Mouse (Mus musculus) left cerebral cortex, postnatal 25 days (tissue): ENCODE results near the gene Scyl1. TPM values are rescaled to one million over a fixed set of nuclear protein-coding genes. Genes with fewer than 3 reads are reported as not detected.

ENCODE experiments used
- DNase-seq, 2 experiments: peaks; one replicate each; pipeline ENCODE4 v3.0.0; 2022; ENCODE audit warnings: low spot score in 2 of 2, mixed read lengths in 1 of 2
- intact Hi-C: fragments of 180-260 bp; cut with DNase I; formaldehyde crosslinking; loops from one replicate; pipeline ENCODE4 v1.15.1; 2025
- total RNA-seq, 2 experiments: library from RNA; stranded (reverse); gene quantifications; 2 replicates each; pipeline ENCODE4 v1.2.3; 2021

Gene Scyl1
- total RNA-seq, 2 experiments from 2014 or later = 82.0 to 86.8 TPM

- intact Hi-C loops = no loop called here
- no peak for DNase-seq
Observed at GRCm38 (mm10) chr19:5751742-5752141, 19.5 kb downstream of the Scyl1 start.

- intact Hi-C loops = no loop called here
- no peak for DNase-seq
Observed at GRCm38 (mm10) chr19:5750951-5751350, 20.3 kb downstream of the Scyl1 start.

- intact Hi-C loops = no loop called here
- DNase-seq = peak in 1 of 2 experiments; percentile 65
Observed at GRCm38 (mm10) chr19:5749476-5749875, 21.7 kb downstream of the Scyl1 start.

- no peak for DNase-seq
- intact Hi-C loops = no loop called here
Observed at GRCm38 (mm10) chr19:5746907-5747363, 24.3 kb downstream of the Scyl1 start.

- DNase-seq = no peak
- intact Hi-C loops = no loop called here
Observed at GRCm38 (mm10) chr19:5745756-5746710, 25.2 kb downstream of the Scyl1 start.

- DNase-seq = no peak
- intact Hi-C loops = no loop called here
Observed at GRCm38 (mm10) chr19:5743576-5743975, 27.6 kb downstream of the Scyl1 start.

- DNase-seq = no peak
- intact Hi-C loops = no loop called here
Observed at GRCm38 (mm10) chr19:5742241-5742641, 29.0 kb downstream of the Scyl1 start.

- DNase-seq = peak; percentile 62 to 66
- intact Hi-C loops = no loop called here
Observed at GRCm38 (mm10) chr19:5741641-5742240, 29.5 kb downstream of the Scyl1 start.

- intact Hi-C loops = no loop called here
- peak in 1 of 2 experiments; percentile 27 for DNase-seq
Observed at GRCm38 (mm10) chr19:5740320-5741317, 30.6 kb downstream of the Scyl1 start, which contains the start of gene Ltbp3. TSS of gene Ltbp3 (plus strand) at chr19:5740904.

- intact Hi-C loops = no loop called here
- no peak for DNase-seq
Observed at GRCm38 (mm10) chr19:5739446-5739845, 31.8 kb downstream of the Scyl1 start.

GRCm38 (mm10) chr19:5734325-5734724 lies 36.9 kb downstream of the Scyl1 start:
- intact Hi-C loops = no loop called here
- no peak for DNase-seq

GRCm38 (mm10) chr19:5731264-5731978 lies 39.8 kb downstream of the Scyl1 start:
- intact Hi-C loops = no loop called here
- DNase-seq = peak; percentile 93 to 96

- intact Hi-C loops = no loop called here
- DNase-seq = peak in 1 of 2 experiments; percentile 31
Observed at GRCm38 (mm10) chr19:5730314-5731186, 40.7 kb downstream of the Scyl1 start.

GRCm38 (mm10) chr19:5729444-5729815 lies 41.8 kb downstream of the Scyl1 start, which contains the start of gene Fam89b:
TSS of gene Fam89b (minus strand) at chr19:5729653.
- intact Hi-C loops = loop anchor here (2.0 kb wide), 2 partner anchors 41 kb away; partner anchors contain the start of genes Map3k11, Pcnx3 and Scyl1
- DNase-seq = peak; percentile 81 to 83

- intact Hi-C loops = loop anchor here (1.0 to 2.0 kb wide), 3 partner anchors 18 to 42 kb away; partner anchors contain the start of genes Map3k11, Pcnx3 and Scyl1
- DNase-seq = peak; percentile 61 to 63
Observed at GRCm38 (mm10) chr19:5728631-5729443, 42.4 kb downstream of the Scyl1 start.

GRCm38 (mm10) chr19:5727701-5728100 lies 43.5 kb downstream of the Scyl1 start:
- intact Hi-C loops = loop anchor here (1.0 to 2.0 kb wide), 3 partner anchors 16 to 43 kb away; partner anchors contain the start of genes Map3k11, Pcnx3 and Scyl1
- peak; percentile 83 to 86 for DNase-seq
